ENCODE assay signal across 7 mouse cellular contexts in genomic region chr1:192107352-192107751, GRCm38 (mm10). TPM values are rescaled to one million over a fixed set of nuclear protein-coding genes. Genes with fewer than 3 reads are reported as not detected.
A peak's percentile ranks its signal among the peaks of the same experiment; 100 is the strongest.
DNase-seq lines count a peak whose midpoint lies in the region; ATAC-seq and TF ChIP-seq lines count a peak whose summit lies in the region.

No protein-coding gene starts in this region.

- H3K36me3 ChIP-seq in kidney, postnatal 0 days (ENCODE audit: insufficient read depth, low read length) = peaks cover 21% of the 10 kb centered on the region
- peaks cover 58% of the 10 kb centered on the region for H3K36me3 ChIP-seq in midbrain, embryonic 14.5 days (ENCODE audit: control insufficient read depth, insufficient read depth, low read length)

- H3K4me2 ChIP-seq in kidney, postnatal 0 days (ENCODE audit: low read length) = no peak overlapping the region
- H3K4me2 ChIP-seq in midbrain, embryonic 14.5 days (ENCODE audit: low read length) = no peak overlapping the region

- TF ChIP-seq CTCF in left cerebral cortex, adult 2 months (IDR thresholded peaks at IDR 0.05) = peak; percentile 73
- peak; percentile 73 for TF ChIP-seq CTCF in kidney, postnatal 0 days (IDR thresholded peaks at IDR 0.05; ENCODE audit: low read depth)

- ATAC-seq in kidney, postnatal 0 days (replicated peaks; ENCODE audit: low FRiP score, low read depth) = peak; percentile 73; the same call in 1 of the 2 replicates
- no peak for ATAC-seq in midbrain, embryonic 14.5 days (ENCODE audit: low FRiP score, low TSS enrichment)

- no peak for DNase-seq in left cerebral cortex, adult 2 months (ENCODE audit: extremely low spot score in 1 of 2, low spot score in 2 of 2)
- DNase-seq in left cerebral cortex, postnatal 4 days = no peak
- peak; percentile 44 for DNase-seq in MN1 (ENCODE audit: low spot score)
- peak; percentile 50 for DNase-seq in embryo, embryonic 10.5 days (ENCODE audit: low spot score)
- DNase-seq in kidney, postnatal 0 days (ENCODE audit: low spot score) = peak; percentile 70
- peak; percentile 69 for DNase-seq in midbrain, embryonic 14.5 days
- no peak for DNase-seq in layer of hippocampus, adult 9-11 months

- no peak overlapping the region for H3K9ac ChIP-seq in kidney, postnatal 0 days (ENCODE audit: low read depth, low read length)
- no peak overlapping the region for H3K9ac ChIP-seq in midbrain, embryonic 14.5 days (replicated peaks; ENCODE audit: low read length)

- intact Hi-C loops in left cerebral cortex, adult 2 months (cut with DNase I) = loop anchor here (10.0 kb wide), 1 partner anchor 513 kb away; no protein-coding TSS in a partner anchor
- intact Hi-C loops in left cerebral cortex, postnatal 4 days (cut with DNase I) = no loop called here

- H3K9me3 ChIP-seq in kidney, postnatal 0 days (replicated peaks; ENCODE audit: low read length) = no peaks in the 10 kb centered on the region
- no peaks in the 10 kb centered on the region for H3K9me3 ChIP-seq in midbrain, embryonic 14.5 days (ENCODE audit: control insufficient read depth, low read length)

- H3K27ac ChIP-seq in left cerebral cortex, adult 2 months = no peak overlapping the region
- H3K27ac ChIP-seq in kidney, postnatal 0 days = no peak overlapping the region
- H3K27ac ChIP-seq in midbrain, embryonic 14.5 days (replicated peaks; ENCODE audit: low read depth, low read length) = no peak overlapping the region

- WGBS in kidney, postnatal 0 days = 11% methylated on average over 2 of the region's 2 CpGs
- 17% methylated on average over 2 of the region's 2 CpGs for WGBS in midbrain, embryonic 14.5 days

- no peak overlapping the region for H3K4me3 ChIP-seq in left cerebral cortex, adult 2 months
- H3K4me3 ChIP-seq in kidney, postnatal 0 days (replicated peaks; ENCODE audit: low read depth, low read length) = no peak overlapping the region
- no peak overlapping the region for H3K4me3 ChIP-seq in midbrain, embryonic 14.5 days (replicated peaks; ENCODE audit: low read depth, low read length)

- H3K27me3 ChIP-seq in kidney, postnatal 0 days (ENCODE audit: insufficient read depth, low read length) = no peaks in the 10 kb centered on the region
- no peaks in the 10 kb centered on the region for H3K27me3 ChIP-seq in midbrain, embryonic 14.5 days (ENCODE audit: control insufficient read depth, insufficient read depth, low read length)

- no peaks in the 10 kb centered on the region for H3K4me1 ChIP-seq in kidney, postnatal 0 days (replicated peaks; ENCODE audit: insufficient read depth, low read length)
- H3K4me1 ChIP-seq in midbrain, embryonic 14.5 days (ENCODE audit: control insufficient read depth, insufficient read depth, low read length) = no peaks in the 10 kb centered on the region

RNA-seq across cellular contexts. Expression of gene Traf5, which starts 15.0 kb away (rescaled TPM):
- total RNA-seq in left cerebral cortex, adult 2 months (2021) = 1 to 10 TPM; 4.5 to 7.6 TPM
- 1 to 10 TPM; 3.4 to 4.6 TPM for total RNA-seq in left cerebral cortex, postnatal 4 days (2021)
- polyA plus RNA-seq in kidney, postnatal 0 days (2015; fragmentation: Nextera tagmentation; extraction: Ambion mirVana) = 17.9 and 19.6 TPM in 2 replicates
- 0.90 and 2.4 TPM in 2 replicates for polyA plus RNA-seq in midbrain, embryonic 14.5 days (2014; fragmentation: Nextera tagmentation; extraction: Ambion mirVana)

RNA-seq across cellular contexts. Expression of gene Rcor3, which starts 30.5 kb away (rescaled TPM):
- 10 to 100 TPM; 31.8 to 37.4 TPM for total RNA-seq in left cerebral cortex, adult 2 months (2021)
- 10 to 100 TPM; 58.1 to 69.2 TPM for total RNA-seq in left cerebral cortex, postnatal 4 days (2021)
- 29.9 and 33.8 TPM in 2 replicates for polyA plus RNA-seq in kidney, postnatal 0 days (2015; fragmentation: Nextera tagmentation; extraction: Ambion mirVana)
- 36.3 and 41.4 TPM in 2 replicates for polyA plus RNA-seq in midbrain, embryonic 14.5 days (2014; fragmentation: Nextera tagmentation; extraction: Ambion mirVana)

Comparison
In these comparisons a context has a peak if more than half of its experiments do, and no peak if none do; other contexts are left out.
1. DNase-seq: peak in MN1 (single experiment), embryo, embryonic 10.5 days (single experiment), kidney, postnatal 0 days (single experiment) and midbrain, embryonic 14.5 days (single experiment); none in left cerebral cortex, adult 2 months (0 of 2), left cerebral cortex, postnatal 4 days (single experiment) and layer of hippocampus, adult 9-11 months (single experiment).